Mouse (Mus musculus) testis, postnatal 14 days (tissue): Measurements from ENCODE around the gene Kif13a.
A peak's percentile ranks its signal among the peaks of the same experiment; 100 is the strongest.

ENCODE experiments used
- DNase-seq: peaks from one replicate; pipeline ENCODE4 v3.0.0; 2021; ENCODE audit warnings: low spot score

Kif13a gene

DNA sequence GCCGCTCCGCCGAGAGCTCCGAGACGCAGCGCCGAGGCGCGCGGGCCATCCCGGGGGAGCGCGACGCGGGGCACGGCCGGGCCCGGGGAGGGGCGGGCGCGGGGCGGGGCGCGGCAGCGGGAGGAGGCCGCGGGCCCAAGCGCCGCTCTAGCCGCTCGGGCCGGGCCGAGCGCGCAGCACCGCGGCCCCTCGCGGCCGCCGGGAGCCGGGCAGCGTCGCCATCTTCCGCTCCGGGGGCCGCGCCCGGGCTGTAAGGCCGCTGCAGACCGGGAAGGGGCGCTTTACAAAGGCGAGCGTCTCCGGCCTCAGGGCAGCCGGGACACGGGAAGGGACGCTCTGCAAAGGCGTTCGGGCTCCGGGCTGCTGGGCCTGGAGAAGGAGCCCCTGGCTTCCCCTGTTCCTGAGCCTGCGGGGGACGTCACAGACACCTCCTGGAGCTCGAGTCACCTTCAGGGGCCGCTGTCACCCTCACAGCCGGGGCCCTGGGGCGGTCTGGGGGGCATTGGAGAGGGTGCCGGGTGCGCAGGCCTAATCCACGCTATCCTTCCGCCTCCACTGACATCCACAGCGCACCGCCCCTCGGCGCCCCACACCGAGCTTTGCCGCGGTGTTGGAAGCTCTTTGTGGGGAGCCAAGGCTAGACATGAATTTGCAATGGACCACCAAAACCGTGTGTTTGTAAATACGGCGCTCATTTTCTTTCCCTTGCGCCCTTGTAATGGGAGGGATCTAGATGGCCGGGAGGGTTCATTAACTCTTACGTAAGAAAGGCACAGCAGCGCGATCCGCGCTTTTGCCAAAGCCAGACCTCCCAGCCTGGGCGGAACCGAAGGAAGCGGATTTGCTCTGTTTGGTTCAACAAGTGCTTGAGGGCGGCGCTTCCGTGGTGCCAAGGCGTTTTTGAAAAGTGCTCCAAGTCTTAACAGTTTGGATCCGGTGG lies at the start of gene Kif13a:
Gene Kif13a (minus strand): TSS at position 149 of the 940 bp plus-strand sequence.
- DNase-seq = peak; percentile 84

DNA sequence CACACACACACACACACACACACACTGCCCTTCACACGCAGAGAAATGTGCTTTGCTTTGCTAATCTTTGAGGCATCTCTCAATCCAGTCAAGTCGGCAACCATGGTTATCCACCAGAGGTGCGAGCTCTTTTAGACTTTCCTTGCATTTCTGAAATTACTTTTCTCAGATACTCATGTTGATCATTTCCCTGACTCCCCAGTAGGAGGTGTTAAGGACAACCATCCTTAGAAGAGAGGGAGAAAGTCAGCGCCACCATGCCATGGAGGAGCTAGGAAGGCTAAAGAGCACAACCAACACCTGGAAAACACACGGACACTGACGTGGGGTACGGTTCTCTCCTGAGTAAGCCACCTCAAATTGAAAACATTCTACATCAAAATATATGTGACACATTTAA lies 46.9 kb upstream of the Kif13a start:
- DNase-seq = no peak

DNA sequence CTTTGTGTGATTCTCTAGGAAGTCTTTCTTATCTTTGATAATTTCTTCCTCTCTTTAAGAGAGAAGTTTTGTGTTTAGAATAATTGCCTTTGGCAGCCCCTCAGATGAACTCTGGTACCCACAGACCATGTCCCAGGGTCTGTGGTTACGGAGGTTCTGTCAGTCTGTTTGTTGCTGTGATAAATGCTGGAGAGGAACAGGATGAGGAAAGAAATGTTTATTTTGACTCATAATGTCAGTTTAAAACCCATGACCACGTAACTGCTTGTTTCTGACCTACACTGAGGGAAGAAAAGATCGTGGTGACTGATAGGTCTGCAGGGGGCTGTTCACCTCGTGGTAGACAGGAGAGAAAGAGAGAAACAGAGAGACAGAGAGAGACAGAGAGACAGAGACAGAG lies 46.3 kb upstream of the Kif13a start:
- DNase-seq = no peak

DNA sequence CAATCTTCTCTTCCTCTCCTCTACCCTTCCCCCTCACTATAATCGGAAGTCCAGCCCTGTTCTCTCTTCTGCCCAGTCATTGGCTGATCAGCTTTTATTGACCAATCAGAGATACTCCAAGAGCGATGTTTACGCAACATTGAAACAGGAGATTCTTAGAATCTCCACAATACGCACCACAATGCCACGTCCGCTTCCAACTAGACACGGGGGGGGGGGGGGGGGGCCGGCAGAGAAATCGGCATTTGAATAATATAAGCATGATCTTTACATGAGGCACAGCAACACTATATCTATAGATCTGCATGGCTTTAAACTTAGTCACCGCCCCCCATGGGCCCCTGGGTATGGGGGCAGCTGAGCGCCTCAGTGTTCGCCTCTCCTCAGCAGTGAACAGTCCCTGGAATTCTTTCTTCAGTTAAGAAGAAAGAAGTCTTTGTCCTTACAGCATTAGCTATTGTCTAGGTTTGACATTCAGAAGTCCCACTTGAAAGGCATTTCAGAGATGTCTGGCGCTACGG lies 45.4 kb upstream of the Kif13a start:
- DNase-seq = no peak

DNA sequence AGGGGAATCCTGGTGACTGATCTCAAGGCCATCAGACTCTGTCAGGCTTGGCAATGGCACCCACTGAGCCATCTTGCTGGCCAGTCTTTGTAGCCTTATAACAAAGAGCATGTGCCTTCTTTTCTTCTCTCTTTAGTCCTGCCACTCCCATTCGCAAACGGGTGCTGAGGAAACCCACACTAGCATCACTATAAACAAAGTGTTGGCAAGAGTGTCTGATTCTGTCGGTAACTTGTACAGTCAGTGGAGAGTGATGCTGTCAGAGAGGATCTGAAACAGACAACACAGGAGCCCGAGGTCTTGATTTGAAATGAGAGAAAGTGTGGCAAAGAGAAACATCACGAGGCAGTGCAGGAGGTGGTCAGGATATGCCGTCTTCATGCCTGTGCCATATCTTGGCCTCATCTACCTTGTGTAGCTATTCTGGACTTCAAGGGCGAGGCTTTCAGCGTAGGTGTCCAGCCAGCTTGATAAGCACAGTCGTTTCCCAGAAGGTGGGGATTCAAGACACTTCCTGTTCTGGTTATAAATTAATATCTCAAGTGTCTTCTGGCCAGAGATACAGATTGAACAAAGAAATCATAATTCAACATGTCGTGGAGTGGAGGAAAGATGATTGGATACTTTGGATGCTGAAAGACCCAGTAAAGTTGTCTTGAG lies 40.7 kb upstream of the Kif13a start:
- DNase-seq = no peak

DNA sequence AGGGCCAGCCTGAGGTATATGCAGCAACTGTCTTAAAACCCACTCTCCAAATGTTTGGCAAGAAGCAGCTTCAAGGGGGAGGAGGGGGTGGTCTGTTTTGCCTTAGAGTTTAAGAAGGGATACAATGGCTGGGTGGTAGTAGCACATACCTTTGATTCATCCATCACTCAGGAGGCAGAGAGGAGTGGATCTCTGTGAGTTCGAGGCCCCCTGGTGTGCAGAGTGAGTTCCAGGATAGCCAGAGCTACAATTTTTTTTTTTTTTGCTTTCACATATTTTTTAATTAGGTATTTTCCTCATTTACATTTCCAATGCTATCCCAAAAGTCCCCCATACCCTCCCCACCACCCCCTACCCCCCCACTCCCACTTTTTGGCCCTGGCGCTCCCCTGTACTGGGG lies 39.0 kb upstream of the Kif13a start:
- no peak for DNase-seq

DNA sequence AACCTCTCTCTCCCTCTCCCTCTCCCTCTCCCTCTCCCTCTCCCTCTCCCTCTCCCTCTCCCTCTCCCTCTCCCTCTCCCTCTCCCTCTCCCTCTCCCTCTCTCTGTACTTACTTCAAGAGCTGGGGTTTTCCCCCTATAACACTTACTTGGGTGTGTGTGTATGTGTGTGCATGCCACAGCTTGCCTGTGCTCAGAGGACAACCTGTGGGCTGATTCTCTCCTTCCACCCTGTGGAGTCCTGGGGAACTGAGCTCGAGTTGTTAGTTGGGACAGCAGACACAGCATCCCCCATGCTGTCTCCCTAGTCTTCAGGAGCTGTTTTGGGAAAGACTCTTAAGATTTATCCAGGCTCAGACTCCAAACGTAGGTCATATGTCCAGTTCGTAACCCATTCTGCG lies 37.6 kb upstream of the Kif13a start:
- no peak for DNase-seq

DNA sequence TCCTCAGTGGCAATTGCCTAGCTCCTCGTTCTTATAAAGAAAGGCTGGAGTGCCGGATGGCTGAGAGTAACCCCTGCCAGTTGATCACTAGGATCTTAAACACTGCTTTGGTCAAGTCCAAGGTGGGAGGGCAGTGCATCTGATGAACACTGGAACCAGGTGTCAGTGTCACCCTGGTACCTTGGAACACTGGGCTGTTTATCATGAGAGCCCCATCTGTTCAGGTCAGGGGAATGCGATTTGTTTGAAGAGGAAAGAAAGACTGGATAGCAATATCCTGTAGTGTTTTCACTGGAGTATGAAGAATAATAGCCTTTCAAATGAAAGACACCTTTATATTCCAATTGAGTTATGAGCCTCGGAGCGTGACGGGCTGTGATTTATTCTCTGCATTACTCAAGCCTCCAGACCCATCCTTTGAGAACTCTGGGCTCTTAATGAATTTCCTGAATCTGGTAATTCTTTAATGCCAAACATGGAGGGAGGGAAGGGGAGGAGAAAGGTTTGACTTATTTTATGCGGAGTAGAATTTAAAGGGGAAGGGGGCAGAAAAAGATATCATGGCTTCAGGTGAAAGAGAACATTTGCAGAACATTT lies 31.3 kb upstream of the Kif13a start:
- no peak for DNase-seq

DNA sequence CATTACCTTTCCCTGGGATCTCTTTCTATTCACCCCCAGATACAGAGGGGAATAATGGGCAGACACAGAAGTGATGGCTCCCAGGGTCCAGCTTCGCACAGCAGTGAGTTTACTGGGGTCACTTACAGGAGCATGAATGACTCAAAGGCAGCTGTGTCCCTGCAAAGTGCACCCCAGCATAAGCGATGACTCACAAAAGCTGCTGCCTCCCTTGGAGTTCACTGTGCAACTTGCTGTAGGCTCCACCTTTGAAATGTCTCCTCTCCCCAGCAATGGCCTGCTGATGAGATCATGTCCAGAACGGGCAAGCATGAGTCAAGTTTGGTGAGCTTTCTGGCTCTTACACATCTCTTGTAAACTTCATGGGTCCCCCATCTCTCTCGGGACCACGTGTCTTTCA lies 29.5 kb upstream of the Kif13a start:
- no peak for DNase-seq

DNA sequence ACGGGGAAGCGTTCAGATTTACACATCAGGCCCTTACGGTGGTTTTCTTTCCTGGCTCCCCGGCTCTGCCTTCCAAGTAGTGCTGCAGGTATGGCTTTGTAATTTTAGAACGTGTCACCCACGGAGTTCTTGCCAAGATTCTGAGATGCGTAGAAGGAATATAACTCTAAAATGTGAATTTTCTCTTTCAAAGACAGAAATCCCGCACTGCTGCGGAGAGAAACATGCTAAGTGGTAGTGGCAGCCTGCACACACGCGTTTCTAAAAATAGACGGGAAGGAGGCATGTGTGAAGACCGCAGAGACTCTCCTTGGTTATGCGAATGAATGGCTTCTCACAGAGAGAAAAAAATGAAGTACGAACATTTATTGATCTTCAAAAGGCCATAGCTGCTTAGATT lies 21.5 kb upstream of the Kif13a start:
- no peak for DNase-seq

DNA sequence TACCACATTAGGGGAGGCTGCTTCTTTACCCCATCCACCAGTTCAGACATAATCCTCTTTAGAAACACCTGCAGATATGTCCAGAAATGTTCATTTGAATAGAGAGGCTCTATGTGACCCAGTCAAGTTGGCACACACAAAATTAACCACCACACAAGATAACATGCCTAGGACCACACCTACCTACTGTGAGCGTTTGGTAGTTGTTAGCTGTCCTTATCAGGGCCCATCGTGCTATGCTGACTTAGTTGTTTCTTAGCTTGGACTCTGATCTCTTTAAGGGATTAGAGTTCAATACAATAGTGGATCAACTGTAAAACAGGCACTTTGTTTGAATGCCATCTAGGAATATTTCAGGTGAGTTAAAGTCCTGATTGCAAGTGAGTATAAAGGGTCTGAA lies 20.1 kb upstream of the Kif13a start:
- DNase-seq = no peak

DNA sequence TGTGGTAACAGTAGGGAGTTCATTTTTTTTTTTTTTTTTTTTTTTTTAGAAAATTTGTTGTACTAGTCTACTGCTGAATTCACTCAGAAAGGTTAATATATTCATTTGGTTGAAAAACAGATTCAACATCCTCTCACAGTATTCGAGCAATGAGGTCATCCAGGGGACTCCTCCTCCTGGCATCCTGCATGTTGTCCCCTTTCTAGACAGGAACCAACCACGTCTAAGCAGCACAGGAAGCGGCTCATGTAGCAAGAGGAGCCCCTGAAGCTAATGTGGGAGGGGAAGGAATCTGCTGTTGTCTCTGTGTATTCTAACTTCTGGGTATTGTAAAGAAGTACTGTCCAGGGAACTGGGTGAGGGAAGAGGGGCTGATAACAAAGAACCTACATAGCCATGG lies 18.4 kb upstream of the Kif13a start:
- DNase-seq = no peak

DNA sequence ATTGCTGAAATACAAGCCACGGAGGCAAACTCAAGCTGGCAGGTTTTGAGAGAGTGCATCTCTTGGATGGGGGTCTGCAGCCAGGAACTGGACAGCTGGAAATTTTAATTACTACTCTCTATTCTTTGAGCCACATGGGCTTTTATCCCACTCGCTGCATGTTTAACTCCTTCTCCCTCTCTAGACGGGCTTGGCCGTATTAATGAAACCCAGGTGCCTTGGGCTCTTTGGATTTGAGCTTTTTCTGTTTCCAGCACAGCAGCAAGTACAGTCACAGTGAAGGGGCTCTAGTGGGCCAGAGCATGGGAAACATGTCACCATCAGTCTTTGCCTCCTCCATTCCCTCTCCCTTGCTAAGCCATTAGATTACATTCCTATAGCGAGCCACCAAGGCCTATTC lies 16.4 kb upstream of the Kif13a start:
- DNase-seq = no peak

DNA sequence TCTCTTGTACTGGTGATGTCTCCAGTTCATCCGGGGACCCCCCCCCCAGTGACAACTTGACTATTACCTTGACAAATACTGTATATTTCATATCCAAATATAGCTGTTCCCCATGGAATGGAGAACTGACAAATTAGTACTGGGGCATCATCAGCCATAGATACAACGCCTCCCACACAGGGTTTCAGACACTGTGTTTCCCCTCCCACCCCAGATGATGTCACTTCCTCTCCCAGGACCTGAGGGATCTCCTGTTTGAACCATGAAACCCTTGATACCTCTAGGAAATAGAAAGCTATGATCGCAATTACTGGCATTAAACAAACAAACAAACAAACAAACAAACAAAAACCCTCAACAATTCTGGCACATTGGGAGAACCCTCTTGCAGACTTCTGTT lies 15.6 kb upstream of the Kif13a start:
- DNase-seq = no peak

DNA sequence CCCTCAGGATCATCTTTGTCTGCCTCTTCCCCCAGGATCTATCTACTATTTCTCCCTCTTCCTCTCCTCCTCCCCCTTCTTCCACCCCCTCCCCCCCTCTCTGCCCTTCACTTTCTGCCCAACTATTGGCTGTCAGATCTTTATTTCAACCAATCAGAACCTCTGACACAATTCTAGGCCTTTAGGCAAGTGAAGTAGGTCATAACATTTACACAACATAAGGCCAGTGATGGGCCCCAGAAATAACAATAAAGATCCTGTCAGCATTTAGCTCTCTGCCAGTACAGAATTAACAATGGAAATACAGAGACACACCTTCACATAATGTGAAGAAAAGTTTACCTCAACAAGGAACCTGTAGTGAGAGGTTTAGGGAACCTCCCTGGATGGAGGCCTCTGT lies 13.6 kb upstream of the Kif13a start:
- DNase-seq = no peak

DNA sequence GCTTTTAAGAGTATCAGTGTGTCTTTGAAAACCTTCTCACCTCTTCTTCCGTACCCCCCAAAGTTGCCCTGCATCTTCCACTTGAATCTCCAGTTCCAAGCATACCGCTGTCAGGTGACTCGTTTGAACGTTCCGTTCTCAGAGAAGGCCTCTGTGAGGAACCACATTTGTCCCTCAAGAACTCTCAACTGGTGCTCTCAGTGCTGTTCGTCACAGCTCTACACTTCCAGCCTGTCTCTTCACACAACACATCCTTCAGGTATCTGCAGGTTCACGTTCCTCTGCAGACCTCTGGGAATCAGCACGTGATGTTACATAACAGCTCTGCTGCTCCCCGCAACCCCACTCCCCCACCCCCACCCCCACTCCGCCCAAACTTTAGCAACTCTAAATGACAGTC lies 4.4 kb upstream of the Kif13a start:
- DNase-seq = no peak

DNA sequence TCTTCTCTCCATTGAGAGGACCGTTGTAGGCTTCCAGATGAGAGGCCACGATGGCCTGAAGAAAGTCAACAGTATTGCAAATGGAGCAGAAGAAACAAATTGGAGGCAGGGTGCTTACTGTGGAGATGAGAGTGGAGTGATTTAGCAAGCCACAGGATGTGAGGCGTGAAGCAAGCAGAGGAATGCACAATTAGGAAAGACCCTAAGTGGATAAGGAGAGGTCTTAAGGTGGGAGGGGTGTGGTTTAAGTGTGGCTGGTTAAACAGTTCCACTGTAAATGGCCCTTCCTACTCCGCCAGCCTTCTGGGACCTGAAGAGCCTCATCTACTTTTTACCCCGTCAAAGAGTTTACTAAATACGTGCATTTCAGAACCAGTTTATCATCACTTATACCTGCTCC lies 3.2 kb upstream of the Kif13a start:
- no peak for DNase-seq

DNA sequence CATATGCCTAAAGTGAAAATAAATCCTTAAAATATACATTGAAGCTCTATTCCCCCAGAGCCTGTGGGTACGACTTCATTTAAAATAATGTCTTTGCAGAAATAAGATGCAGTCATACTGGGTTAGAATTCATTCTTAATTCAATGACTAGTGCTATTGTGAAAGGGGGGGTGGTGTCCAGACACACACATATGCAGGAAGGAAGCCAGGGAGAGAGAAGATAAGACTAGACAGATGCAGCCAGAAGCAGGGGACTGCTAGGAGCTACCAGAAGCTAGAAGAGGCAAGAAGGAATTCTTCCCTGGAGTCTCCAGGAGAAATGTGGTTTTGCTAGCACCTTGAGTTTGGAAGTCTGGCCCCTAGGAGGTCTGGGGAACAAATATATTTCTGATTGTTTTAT lies 2.4 kb upstream of the Kif13a start:
- no peak for DNase-seq

DNA sequence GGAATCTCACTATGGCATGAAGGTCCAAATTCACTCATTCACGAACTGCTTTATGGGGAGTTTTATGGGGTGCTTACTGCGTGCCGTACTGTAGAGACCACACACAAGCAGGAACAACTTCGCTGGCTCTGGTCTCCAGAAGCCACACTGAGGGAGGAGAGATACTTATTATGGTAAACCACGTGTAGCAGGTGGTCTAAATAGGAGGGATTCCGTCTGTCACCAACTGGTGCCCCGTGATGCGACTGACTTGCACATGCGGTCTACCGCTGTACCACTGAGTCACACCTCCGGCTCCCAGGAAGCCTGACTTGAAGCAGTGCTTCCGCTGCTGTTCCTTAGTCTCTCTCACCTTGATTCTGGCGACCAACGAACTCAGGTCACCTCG lies 986 bp upstream of the Kif13a start:
- no peak for DNase-seq

DNA sequence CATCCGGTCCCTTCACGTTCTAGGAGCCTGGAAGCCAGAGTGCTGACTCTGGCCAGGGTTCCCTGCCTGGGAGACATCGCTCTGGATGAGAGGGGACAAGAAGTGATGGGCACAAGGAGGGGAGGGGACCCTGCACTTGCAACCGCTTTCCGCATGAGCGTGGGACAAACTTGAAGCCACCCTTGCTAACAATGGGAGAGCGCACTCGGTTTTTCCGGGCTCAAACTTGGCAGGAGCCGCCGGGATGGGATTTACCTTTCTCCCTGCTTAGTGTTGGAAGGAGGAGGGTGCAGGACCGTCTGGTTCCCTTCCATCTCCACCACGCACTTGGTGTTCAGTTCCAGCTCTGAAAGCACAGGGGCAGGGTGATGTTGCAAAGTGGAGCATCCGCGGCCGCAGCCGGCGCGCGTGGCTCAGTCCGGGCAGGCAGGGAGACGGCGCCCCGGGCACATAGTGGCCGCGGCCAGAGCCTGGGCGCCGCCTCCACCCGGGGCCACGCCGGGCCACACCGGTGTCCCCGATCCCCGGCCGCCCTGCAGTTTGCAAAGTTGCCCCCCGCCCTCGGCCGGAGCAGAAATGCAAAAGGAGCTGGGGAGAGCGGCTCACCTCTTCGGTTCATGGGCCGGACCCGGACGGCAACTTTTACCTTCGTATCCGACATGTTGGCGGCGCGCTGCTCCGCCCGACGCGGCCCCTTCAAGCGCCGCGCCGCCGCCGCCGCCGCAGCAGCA lies 541 bp downstream of the Kif13a start:
- peak; percentile 14 for DNase-seq

DNA sequence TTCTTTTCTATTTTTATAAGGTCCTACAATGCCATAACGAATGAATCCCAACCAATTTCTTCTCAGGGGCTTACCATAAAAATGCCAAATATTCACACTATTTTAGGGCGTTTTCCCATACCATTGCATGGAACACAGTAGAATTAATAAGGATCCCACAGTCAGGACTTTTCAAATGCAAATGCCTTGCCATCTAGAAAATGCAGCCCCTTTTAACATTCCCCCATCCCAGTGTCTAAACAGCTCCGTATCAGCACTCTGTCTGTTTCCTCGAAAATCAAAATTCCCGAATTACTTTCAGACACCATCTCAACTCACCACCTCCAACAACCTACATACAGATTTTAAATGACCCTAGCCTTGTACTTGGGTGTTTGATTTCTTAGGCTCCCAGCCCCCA lies 1.3 kb downstream of the Kif13a start:
- no peak for DNase-seq

DNA sequence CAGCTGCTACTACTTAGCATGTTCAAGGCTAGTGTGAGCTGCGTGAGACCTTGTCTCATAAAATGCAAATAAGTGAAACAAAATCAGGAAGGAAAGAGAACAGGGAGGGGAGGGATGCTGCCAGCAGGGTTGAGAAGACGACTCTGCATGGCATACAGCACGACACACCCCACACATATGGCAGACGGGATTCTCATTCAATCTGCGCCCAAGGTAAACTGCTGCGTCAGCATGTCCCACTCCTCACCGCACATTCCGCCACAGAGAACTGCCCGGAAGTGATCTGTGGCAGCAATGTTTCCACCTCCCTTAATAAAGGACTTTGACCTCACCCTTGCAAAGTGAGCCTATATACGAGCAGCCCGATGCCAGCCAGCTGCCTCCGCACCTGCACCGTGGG lies 4.0 kb downstream of the Kif13a start:
- DNase-seq = no peak
